Mouse (Mus musculus) embryonic fibroblast, embryonic 13.5 days (primary cell): ENCODE measurements around the gene 4930518I15Rik.

Source experiments
- CTCF ChIP-seq: IDR thresholded peaks from 2 replicates; pipeline ENCODE4 v1.5.1; 2011; ENCODE audit warnings: mild to moderate bottlenecking, control low read depth, low read length, moderate library complexity, borderline replicate concordance; ENCODE audit not compliant: insufficient read depth
- POLR2A ChIP-seq: IDR thresholded peaks from 2 replicates; pipeline ENCODE4 v1.6.1; 2011; ENCODE audit warnings: low read depth, mild to moderate bottlenecking, control low read depth, low read length, moderate library complexity

- TF ChIP-seq CTCF (no peak), POLR2A (no peak)
Measured at GRCm38 (mm10) chr2:156869554-156869953, 11.8 kb upstream of the 4930518I15Rik start.
